Mouse (Mus musculus): ENCODE data around the gene Nfib.

The Nfib gene

DNA sequence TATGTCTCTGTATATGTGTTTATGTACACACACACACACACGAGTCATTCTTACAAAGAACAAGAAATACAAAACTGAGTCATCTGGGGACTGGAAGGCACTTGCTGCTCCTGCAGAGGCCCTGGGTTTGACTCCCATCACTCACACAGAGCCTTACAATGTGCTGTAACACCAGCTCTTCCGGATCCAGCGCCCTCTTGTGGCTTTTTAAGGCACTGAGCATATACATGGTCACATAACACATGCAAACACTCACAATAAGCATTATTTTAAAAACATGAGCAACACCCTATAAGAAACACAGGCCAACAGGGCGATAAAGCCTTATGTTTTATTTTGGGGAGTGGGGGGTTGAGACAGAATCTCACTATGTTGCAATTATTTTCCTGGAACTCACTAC lies 226.2 kb downstream of the Nfib start:
- ChIA-PET POLR2A (interaction anchor here in 1 of 4 experiments (2.8 kb wide), 1 partner anchor 11 kb away, joined by 6 read pairs; no protein-coding TSS in a partner anchor), CTCF (interaction anchor here in 3 of 4 experiments (0.6 to 1.5 kb wide), 6 partner anchors 8 to 493 kb away, joined by 3 to 5 read pairs (median 3); no protein-coding TSS in a partner anchor)

GRCm38 (mm10) chr4:82477742-82478141 lies 227.8 kb downstream of the Nfib start:
- POLR2A ChIA-PET: interaction anchor here in 1 of 4 experiments (0.6 to 1.6 kb wide), 6 partner anchors 9 to 851 kb away, joined by 3 to 4 read pairs (median 4); no protein-coding TSS in a partner anchor
- CTCF ChIA-PET: interaction anchor here in 1 of 4 experiments (0.6 kb wide), 1 partner anchor 11 kb away, joined by 4 read pairs; no protein-coding TSS in a partner anchor

DNA sequence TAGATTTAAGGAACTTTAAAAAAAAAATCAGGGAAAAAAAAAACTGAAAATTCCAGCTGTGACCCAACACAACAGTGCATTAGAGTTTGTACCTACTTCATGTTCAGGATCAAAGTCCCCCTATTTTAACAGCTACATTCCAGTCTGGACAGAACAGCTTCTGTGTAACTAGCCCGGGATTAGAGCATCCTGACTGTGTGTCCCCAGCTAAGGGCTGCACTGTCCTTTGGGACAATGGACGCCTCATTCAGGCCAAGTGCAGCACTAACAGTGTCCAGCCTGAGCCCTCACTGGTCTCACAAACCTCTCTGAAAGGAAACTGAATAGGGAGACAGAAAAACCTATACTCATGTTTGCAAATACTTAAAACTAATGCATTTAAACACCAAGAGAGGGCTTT lies 229.1 kb downstream of the Nfib start:
- POLR2A ChIA-PET: interaction anchor here in 2 of 4 experiments (0.7 to 1.6 kb wide), 4 partner anchors 10 to 169 kb away, joined by 3 to 7 read pairs (median 4); no protein-coding TSS in a partner anchor
- CTCF ChIA-PET: no interaction called here

- ChIA-PET CTCF (interaction anchor here in 1 of 4 experiments (0.6 kb wide), 1 partner anchor 240 kb away, joined by 3 read pairs; no protein-coding TSS in a partner anchor), POLR2A (interaction anchor here in 2 of 4 experiments (1.7 to 3.4 kb wide), 4 partner anchors 9 to 42 kb away, joined by 4 to 9 read pairs (median 7); no protein-coding TSS in a partner anchor)
Observed at GRCm38 (mm10) chr4:82474334-82474733, 231.2 kb downstream of the Nfib start.

DNA sequence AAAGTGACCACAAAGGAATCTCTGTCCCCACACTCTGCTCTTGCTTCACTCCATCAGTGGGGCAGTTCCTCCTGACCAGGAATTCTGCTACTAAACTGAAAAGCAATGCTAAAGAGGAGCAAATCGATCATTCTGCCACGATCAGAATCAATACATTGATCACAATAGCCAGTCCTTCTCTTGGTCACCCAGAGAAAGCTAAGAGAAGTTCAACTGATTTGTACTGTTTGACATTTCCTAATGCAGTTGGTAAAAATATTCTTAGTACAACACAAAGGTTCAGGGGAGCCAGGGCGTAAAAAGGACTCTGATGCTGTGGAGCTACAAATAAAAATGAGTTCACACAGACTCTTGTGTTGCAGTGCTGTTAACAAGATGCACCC lies 234.6 kb downstream of the Nfib start:
- POLR2A ChIA-PET: interaction anchor here in 2 of 4 experiments (1.2 to 2.1 kb wide), 6 partner anchors 9 to 71 kb away, joined by 3 to 4 read pairs (median 3); no protein-coding TSS in a partner anchor
- CTCF ChIA-PET: interaction anchor here in 1 of 4 experiments (0.9 kb wide), 1 partner anchor 9 kb away, joined by 5 read pairs; no protein-coding TSS in a partner anchor

DNA sequence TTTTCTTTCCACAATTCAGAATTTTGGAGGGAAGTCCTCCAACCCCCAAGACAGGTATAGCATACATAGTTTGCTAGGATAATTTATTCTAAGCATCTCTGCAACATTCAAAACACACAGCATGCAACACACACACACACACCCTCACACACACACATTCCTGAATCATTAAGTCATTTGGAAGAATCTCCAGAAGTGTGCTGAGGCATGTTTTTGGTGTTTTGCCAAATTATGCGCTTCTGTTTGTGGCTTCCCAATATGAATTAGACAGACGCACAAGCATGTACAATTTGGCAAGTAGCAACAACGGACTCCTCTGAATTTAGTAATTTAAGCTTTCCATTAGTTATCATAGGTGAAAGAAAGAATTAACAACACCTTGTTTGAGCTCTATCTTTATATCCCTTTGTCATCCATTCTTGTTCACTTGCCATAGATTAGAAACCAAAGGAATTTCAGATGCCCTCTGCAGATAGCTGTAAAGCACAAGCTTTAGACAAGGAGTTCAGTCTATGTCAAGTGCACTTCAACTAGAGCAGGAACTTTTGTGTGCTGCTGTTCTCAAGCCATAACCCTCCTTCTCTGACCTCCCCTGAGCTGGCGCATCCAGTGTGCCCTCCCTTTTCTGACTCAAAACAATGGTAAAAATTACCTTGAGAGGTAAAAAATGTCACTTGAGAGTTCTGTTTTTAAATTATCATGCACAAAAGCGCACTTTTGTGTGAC lies 235.2 kb downstream of the Nfib start:
- POLR2A ChIA-PET: interaction anchor here in 2 of 4 experiments (1.2 to 2.1 kb wide), 6 partner anchors 10 to 72 kb away, joined by 3 to 4 read pairs (median 3); no protein-coding TSS in a partner anchor

GRCm38 (mm10) chr4:82468944-82469343 lies 236.6 kb downstream of the Nfib start:
- ChIA-PET CTCF (no interaction called here), POLR2A (interaction anchor here in 2 of 4 experiments (1.0 to 1.9 kb wide), 6 partner anchors 9 to 39 kb away, joined by 3 to 6 read pairs (median 4); no protein-coding TSS in a partner anchor)

More for the DNA sequence above, 235.2 kb downstream of the Nfib start:
- CTCF ChIA-PET: no interaction called here

DNA sequence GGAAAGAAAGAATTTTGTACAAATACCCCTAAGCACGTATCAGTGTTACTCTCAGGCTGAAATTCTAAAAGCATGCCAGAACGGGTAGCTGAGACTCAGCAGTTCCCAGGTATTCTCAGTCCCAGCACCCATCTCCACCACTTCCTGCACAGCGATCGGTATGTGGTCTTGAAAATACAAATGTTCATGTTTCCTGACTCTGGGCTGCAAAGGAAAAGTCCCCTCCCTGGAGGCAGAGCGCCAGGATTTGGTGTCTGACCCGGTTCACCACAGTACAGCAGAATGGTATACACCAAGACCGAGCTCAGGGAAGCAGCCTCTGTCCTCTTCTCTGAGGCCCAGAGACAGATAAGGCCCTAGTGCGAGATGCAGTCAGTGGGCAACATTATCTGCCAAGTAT lies 238.8 kb downstream of the Nfib start:
- POLR2A ChIA-PET: interaction anchor here in 1 of 4 experiments (0.5 to 1.6 kb wide), 4 partner anchors 9 to 1552 kb away, joined by 3 to 4 read pairs (median 3); no protein-coding TSS in a partner anchor
- CTCF ChIA-PET: interaction anchor here in 1 of 4 experiments (0.5 kb wide), 1 partner anchor 11 kb away, joined by 4 read pairs; no protein-coding TSS in a partner anchor

GRCm38 (mm10) chr4:82466144-82466543 lies 239.4 kb downstream of the Nfib start:
- ChIA-PET CTCF (no interaction called here), POLR2A (interaction anchor here in 1 of 4 experiments (0.6 to 1.6 kb wide), 6 partner anchors 9 to 148 kb away, joined by 3 to 5 read pairs (median 4); no protein-coding TSS in a partner anchor)

- POLR2A ChIA-PET: interaction anchor here in 2 of 4 experiments (0.7 to 1.8 kb wide), 5 partner anchors 9 to 137 kb away, joined by 3 to 9 read pairs (median 3); no protein-coding TSS in a partner anchor
- CTCF ChIA-PET: interaction anchor here in 3 of 4 experiments (0.6 to 1.1 kb wide), 4 partner anchors 17 to 103 kb away, joined by 3 to 4 read pairs (median 4); no protein-coding TSS in a partner anchor
Observed at GRCm38 (mm10) chr4:82464051-82464632, 241.4 kb downstream of the Nfib start.

- ChIA-PET POLR2A (interaction anchor here in 2 of 4 experiments (0.6 to 1.8 kb wide), 6 partner anchors 9 to 136 kb away, joined by 3 to 9 read pairs (median 4); no protein-coding TSS in a partner anchor), CTCF (interaction anchor here in 1 of 4 experiments (0.6 kb wide), 1 partner anchor 84 kb away, joined by 3 read pairs; no protein-coding TSS in a partner anchor)
Observed at GRCm38 (mm10) chr4:82463189-82463715, 242.3 kb downstream of the Nfib start.

GRCm38 (mm10) chr4:82461676-82462075 lies 243.9 kb downstream of the Nfib start:
- ChIA-PET CTCF (no interaction called here), POLR2A (interaction anchor here in 1 of 4 experiments (1.3 to 2.7 kb wide), 2 partner anchors 42 to 57 kb away, joined by 4 to 7 read pairs; no protein-coding TSS in a partner anchor)

DNA sequence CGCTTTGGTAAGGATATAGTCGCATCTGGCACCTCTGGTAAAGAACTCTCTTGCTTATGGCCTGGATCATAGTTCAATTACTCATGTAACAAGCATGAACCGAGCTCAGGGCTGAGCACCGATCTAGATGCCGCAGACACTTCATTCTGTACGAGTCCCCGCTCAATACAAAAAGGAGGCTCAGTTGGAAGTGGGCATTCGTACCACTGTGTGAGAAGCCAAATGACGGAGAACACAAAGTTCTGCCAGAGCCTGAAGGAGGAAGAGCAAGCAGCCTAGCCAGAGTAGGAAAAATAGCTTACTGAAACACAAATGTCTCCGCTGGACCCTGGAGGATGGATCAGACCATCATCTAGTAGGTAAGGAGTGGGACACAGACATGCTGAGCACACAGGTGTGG lies 246.7 kb downstream of the Nfib start:
- POLR2A ChIA-PET: interaction anchor here in 1 of 4 experiments (1.0 to 2.5 kb wide), 7 partner anchors 9 to 59 kb away, joined by 3 to 7 read pairs (median 6); no protein-coding TSS in a partner anchor
- CTCF ChIA-PET: no interaction called here

DNA sequence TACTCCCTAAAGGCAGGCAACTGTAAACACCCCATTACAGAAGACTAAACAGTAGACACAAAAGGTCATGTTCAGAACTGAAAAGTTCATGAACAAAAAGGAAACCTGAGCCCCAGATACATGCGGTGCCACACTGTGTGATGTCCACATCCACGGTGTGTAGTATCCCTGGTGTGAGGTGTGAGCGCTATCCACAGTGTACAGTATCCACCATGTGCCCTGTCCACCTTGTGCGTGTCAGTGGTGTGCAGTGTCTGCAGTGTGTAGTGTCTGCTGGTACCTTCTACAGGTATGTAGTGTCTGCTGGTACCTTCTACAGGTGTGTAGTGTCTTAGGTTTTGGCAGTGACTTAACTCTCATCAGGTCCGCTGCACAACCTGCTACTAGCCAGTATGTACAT lies 248.6 kb downstream of the Nfib start:
- CTCF ChIA-PET: no interaction called here
- POLR2A ChIA-PET: no interaction called here

DNA sequence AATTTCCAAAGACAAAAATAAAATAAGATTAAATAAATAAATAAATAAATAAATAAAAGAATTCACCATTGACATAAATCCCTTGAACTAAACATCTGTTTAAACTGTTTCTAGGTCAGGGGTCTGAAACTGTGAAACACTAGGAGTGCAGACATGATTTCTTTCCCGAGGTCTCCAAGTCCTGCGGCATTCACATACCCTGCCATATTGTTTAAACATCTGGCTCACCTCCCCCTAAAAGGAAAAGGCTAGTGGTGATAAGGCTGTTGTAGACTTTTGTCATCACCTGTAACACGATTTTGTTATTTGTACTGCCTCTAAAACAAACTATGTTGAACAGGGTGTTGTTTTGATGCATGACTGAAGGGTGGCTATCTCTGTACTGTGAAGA lies 249.2 kb downstream of the Nfib start:
- ChIA-PET CTCF (no interaction called here), POLR2A (no interaction called here)

DNA sequence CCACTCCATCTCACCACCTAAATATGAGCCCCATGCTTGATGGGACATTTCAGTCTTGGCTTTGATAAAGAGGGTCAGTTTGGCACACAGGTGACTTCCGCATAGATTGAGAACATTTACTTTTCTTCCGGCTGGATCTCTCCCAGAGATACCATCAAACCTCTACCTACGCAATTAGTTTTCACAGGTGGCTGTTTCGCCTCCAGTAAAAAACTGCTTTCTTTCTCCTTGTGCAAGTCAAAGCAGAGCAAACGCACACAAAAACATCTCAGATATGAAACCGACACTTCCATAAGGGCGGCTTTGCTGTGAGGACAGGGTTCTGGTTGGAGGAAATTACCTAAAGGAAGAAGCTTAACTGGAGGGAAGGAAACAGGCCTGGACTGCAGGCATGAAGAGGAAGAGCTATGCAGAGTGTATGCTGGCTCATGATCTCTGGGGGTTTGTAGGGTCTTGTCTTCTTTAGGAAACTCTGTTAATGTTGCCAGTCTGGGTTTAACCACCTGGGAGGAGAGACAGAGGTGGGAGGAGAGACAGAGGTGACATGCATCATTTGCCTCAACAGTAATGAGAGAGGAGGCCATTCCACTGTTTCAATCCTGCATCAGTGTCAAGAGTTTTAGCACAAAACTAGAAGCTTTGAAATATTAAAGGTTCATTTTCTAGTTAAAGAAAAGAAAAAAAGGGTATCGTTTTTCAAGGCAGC lies 249.8 kb downstream of the Nfib start:
- ChIA-PET CTCF (no interaction called here), POLR2A (no interaction called here)

- ChIA-PET CTCF (no interaction called here), POLR2A (interaction anchor here in 2 of 4 experiments (0.5 to 0.9 kb wide), 2 partner anchors 8 to 41 kb away, joined by 3 to 5 read pairs; no protein-coding TSS in a partner anchor)
Observed at GRCm38 (mm10) chr4:82454989-82455388, 250.6 kb downstream of the Nfib start.

DNA sequence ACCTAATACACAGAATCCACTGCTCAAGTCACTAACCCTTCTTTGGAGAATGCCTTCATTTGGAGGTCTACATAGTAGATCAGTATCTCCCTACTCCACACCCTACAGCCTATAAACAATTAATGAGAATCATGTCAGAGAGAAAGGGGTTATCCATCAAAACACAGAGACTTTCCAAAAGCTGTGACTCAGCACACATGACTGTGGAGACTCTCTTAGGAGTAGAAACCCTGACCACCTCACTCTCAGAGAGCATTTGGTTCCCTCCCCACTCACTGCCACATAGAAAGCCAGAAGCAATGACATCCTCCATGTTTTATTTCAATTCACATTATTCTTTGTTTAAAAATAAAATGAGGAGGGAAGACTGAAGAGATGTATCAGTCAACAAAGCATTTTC lies 252.2 kb downstream of the Nfib start:
- CTCF ChIA-PET: no interaction called here
- POLR2A ChIA-PET: interaction anchor here in 1 of 4 experiments (1.2 kb wide), 2 partner anchors 9 to 14 kb away, joined by 3 read pairs; no protein-coding TSS in a partner anchor

Data from embryonic stem cell, embryonic (primary cell).